Mouse (Mus musculus): ENCODE measurements at regions not wholly inside any gene's neighbourhood (a gene's known extent, or its start where the extent isn't known, plus 50 kb on each side); places are given as distances from the start of the nearest gene placed in this dataset.

DNA sequence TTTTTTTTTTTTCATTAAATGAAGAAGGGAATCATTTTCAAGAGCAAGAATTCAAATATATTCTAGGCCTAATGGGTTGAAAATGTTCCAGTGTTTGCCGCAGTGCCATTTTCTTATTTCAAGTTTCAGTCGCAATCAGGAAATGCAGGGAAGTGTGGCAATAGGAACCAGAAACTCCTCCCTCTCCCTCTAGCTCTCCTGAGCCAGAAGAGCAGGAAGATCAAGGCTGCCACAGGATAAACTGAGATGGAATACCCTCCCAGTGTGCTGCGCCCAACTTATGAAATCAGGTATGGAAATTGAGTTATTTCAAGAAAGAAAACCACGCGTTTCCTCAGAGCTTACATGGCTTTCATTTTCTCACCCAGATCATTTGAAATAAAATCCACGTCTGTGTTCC lies 460.8 kb upstream of the Plxna2 start:
- Histone ChIP-seq H3K36me3 (ENCODE audit: control insufficient read depth, insufficient read depth, low read length) (no peaks in the 10 kb centered on the region), H3K27me3 (ENCODE audit: control insufficient read depth, insufficient read depth, low read length) (no peaks in the 10 kb centered on the region), H3K4me1 (ENCODE audit: control insufficient read depth, insufficient read depth, low read length) (no peaks in the 10 kb centered on the region), H3K9ac (ENCODE audit: low read depth, low read length) (no peak overlapping the region), H3K4me3 (no peak overlapping the region), H3K27ac (no peak overlapping the region), H3K79me2 (replicated peaks; ENCODE audit: control insufficient read depth, insufficient read depth, low read length) (no peaks in the 10 kb centered on the region)
- intact Hi-C loops (cut with DNase I): no loop called here
- TF ChIP-seq EP300 (IDR thresholded peaks at IDR 0.05; ENCODE audit: insufficient read depth, low read depth, low read length): no peak
- no peak for TF ChIP-seq CTCF (IDR thresholded peaks at IDR 0.05)
- no peak for TF ChIP-seq POLR2A (IDR thresholded peaks at IDR 0.05; ENCODE audit: insufficient read depth, low read depth, low read length)
- 87% methylated on average over 6 of the region's 6 CpGs for WGBS
- DNase-seq: no peak

DNA sequence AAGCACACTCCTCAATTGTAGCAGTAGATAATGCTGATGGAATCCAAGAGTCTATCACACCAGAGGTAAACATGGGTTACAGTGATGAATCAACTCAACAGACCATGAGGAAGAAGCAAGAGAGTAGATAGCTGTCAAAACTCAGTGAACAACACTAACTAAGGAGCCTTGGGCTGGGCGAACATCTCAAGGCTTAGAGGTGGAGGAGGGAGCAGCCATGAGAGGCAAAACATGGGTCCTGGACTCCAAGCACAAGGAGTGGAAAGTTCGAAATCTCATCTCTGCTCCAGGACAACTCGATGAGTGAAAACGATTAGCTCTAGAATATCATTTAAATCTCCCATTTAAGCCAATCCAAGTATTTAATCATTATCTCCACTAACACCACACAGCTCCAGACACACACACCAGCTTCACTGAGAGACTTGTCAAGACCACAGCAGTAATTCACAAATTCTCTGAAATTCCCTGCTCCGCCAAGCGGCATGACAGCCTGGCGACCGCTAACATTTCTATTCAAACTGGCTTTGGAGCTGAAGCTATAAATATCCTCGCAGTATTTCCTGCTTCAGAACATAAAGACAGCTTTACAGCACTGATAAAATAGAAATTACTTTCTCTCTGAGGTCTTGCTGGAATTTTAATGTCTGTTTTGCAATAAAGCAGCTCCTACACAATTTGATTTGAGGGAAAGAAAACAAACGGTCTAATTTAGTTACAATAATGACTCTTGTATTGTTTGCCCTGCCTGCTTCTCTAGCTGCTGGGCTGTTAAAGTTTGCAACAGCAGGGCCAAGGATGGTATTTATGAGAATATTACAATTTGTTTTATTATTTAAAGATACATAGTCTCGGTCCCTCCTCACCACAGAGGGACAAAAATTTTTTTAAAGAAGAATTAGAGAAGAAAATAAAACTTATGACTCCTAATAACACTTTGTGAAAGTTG lies 469.3 kb upstream of the Plxna2 start:
- no peak for TF ChIP-seq POLR2A (IDR thresholded peaks at IDR 0.05; ENCODE audit: insufficient read depth, low read depth, low read length)
- Histone ChIP-seq H3K4me1 (ENCODE audit: control insufficient read depth, insufficient read depth, low read length) (no peaks in the 10 kb centered on the region), H3K9ac (ENCODE audit: low read depth, low read length) (no peak overlapping the region), H3K79me2 (replicated peaks; ENCODE audit: control insufficient read depth, insufficient read depth, low read length) (no peaks in the 10 kb centered on the region), H3K36me3 (ENCODE audit: control insufficient read depth, insufficient read depth, low read length) (no peaks in the 10 kb centered on the region), H3K4me3 (no peak overlapping the region), H3K27me3 (ENCODE audit: control insufficient read depth, insufficient read depth, low read length) (no peaks in the 10 kb centered on the region), H3K27ac (no peak overlapping the region)
- intact Hi-C loops (cut with DNase I): no loop called here
- 29% methylated on average over 11 of the region's 11 CpGs for WGBS
- no peak for DNase-seq

DNA sequence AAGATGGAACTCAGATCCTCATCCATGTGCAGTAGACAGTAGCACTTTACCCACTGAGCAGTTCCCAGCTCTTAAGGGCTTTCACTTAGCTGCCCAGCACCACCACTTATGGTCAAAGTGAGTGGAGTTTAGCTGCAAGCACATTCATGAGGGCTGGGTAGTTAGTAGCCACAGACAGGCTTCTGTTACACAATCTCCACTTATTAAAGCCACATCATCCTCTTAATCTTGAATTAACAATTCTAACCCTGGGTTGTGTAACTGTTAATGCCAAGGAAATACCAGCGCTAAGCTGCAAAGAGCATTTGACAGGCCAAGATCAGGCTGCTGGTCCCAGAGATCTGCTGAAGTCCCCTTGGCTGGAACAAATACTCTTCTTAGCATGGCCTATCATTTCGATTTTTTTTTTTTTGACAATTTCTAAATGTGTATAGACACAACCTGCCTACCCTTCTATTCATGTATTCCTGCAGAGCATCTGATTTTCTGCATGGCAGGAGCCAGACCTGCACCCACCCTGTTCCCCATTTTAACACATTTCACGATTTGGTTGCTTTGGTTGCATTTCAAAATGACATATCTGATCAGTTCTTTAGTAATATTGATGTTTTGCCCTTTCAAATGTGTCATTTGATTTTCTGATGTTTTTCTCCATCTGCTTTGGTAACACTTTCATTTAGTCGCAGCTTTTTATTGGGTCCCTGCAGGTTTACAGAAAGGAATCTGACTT lies 500.2 kb upstream of the Plxna2 start:
- TF ChIP-seq POLR2A (IDR thresholded peaks at IDR 0.05; ENCODE audit: insufficient read depth, low read depth, low read length) (no peak), EP300 (IDR thresholded peaks at IDR 0.05; ENCODE audit: insufficient read depth, low read depth, low read length) (no peak), CTCF (IDR thresholded peaks at IDR 0.05) (no peak)
- no peak for DNase-seq
- 72% methylated on average over 4 of the region's 4 CpGs for WGBS
- no peaks in the 10 kb centered on the region for H3K4me1 ChIP-seq (ENCODE audit: control insufficient read depth, insufficient read depth, low read length)
- H3K79me2 ChIP-seq (replicated peaks; ENCODE audit: control insufficient read depth, insufficient read depth, low read length): no peaks in the 10 kb centered on the region
- H3K27me3 ChIP-seq (ENCODE audit: control insufficient read depth, insufficient read depth, low read length): no peaks in the 10 kb centered on the region
- H3K9ac ChIP-seq (ENCODE audit: low read depth, low read length): no peak overlapping the region
- H3K36me3 ChIP-seq (ENCODE audit: control insufficient read depth, insufficient read depth, low read length): no peaks in the 10 kb centered on the region
- no peak overlapping the region for H3K4me3 ChIP-seq
- intact Hi-C loops (cut with DNase I): no loop called here
- no peak overlapping the region for H3K27ac ChIP-seq

DNA sequence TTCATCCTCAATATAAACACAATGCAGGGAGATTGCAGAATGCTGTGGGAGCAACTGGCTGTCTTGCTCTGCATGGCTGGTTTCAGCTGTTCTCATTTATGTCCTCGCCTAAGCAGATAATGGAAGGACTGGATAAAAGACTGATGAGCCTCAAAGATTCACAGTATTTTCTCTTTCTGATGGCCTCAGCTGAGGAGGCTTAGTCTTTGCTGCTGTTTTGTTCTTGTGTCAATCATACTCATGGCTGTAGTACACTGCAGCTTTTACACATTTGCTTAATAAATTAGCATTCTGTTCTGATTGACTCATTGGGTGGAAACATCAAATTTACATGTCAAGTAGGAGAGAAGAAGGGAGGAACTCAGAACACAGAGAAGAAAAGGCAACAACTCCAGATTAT lies 503.6 kb upstream of the Plxna2 start:
- H3K27me3 ChIP-seq (ENCODE audit: control insufficient read depth, insufficient read depth, low read length): no peaks in the 10 kb centered on the region
- TF ChIP-seq POLR2A (IDR thresholded peaks at IDR 0.05; ENCODE audit: insufficient read depth, low read depth, low read length) (no peak), CTCF (IDR thresholded peaks at IDR 0.05) (no peak), EP300 (IDR thresholded peaks at IDR 0.05; ENCODE audit: insufficient read depth, low read depth, low read length) (no peak)
- no peaks in the 10 kb centered on the region for H3K4me1 ChIP-seq (ENCODE audit: control insufficient read depth, insufficient read depth, low read length)
- WGBS: 72% methylated on average over 1 of the region's 1 CpGs
- H3K79me2 ChIP-seq (replicated peaks; ENCODE audit: control insufficient read depth, insufficient read depth, low read length): no peaks in the 10 kb centered on the region
- intact Hi-C loops (cut with DNase I): no loop called here
- no peak for DNase-seq
- no peak overlapping the region for H3K27ac ChIP-seq
- no peak overlapping the region for H3K4me3 ChIP-seq
- H3K36me3 ChIP-seq (ENCODE audit: control insufficient read depth, insufficient read depth, low read length): no peaks in the 10 kb centered on the region
- H3K9ac ChIP-seq (ENCODE audit: low read depth, low read length): no peak overlapping the region

DNA sequence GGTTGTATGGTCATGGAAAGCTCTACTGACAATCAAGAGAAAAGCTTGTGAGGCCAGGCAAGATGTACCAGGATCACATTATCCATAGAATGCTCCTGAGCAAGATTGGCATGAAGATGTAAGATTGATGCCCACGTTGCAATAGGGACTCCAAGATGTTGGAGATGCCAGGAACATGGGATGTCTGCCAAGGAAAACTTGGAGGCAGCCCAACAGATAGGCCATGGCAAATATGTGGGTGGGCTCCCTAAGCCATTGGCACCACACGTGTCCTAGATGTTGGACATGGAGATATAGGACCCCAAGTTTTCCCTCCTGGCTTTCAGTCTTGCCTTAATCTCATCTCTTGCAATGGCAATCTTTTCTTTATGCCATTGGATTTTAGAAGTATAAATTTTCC lies 506.1 kb upstream of the Plxna2 start:
- H3K27me3 ChIP-seq (ENCODE audit: control insufficient read depth, insufficient read depth, low read length): no peaks in the 10 kb centered on the region
- WGBS: 45% methylated on average over 2 of the region's 2 CpGs
- no peak for DNase-seq
- no peak overlapping the region for H3K4me3 ChIP-seq
- H3K4me1 ChIP-seq (ENCODE audit: control insufficient read depth, insufficient read depth, low read length): no peaks in the 10 kb centered on the region
- H3K27ac ChIP-seq: no peak overlapping the region
- H3K79me2 ChIP-seq (replicated peaks; ENCODE audit: control insufficient read depth, insufficient read depth, low read length): no peaks in the 10 kb centered on the region
- no peak overlapping the region for H3K9ac ChIP-seq (ENCODE audit: low read depth, low read length)
- no peak for TF ChIP-seq CTCF (IDR thresholded peaks at IDR 0.05)
- TF ChIP-seq POLR2A (IDR thresholded peaks at IDR 0.05; ENCODE audit: insufficient read depth, low read depth, low read length): no peak
- TF ChIP-seq EP300 (IDR thresholded peaks at IDR 0.05; ENCODE audit: insufficient read depth, low read depth, low read length): no peak
- intact Hi-C loops (cut with DNase I): no loop called here
- H3K36me3 ChIP-seq (ENCODE audit: control insufficient read depth, insufficient read depth, low read length): no peaks in the 10 kb centered on the region
